Mouse (Mus musculus) midbrain, embryonic 11.5 days (tissue): Measurements from ENCODE around the gene Mab21l2. TPM values are rescaled to one million over a fixed set of nuclear protein-coding genes. Genes with fewer than 3 reads are reported as not detected.

Experiments
- ATAC-seq: fragments of 200-750 bp; cut with Nextera tagmentation; 2 replicates; pipeline ENCODE4 v1.8.0; 2017; ENCODE audit warnings: moderate TSS enrichment, moderate library complexity; ENCODE audit not compliant: low FRiP score
- DNase-seq: peaks from one replicate; pipeline ENCODE4 v3.0.0; 2015; ENCODE audit warnings: low spot score; ENCODE audit errors: missing footprints
- H3K27ac ChIP-seq: fragments of 300-500 bp; sonication (generic); 2 replicates; pipeline ENCODE4 v1.5.1; 2014; ENCODE audit warnings: low read depth, low read length
- H3K27me3 ChIP-seq: fragments of 300-500 bp; sonication (generic); 2 replicates; pipeline ENCODE4 v1.6.1; 2014; ENCODE audit warnings: mild to moderate bottlenecking, low read length, moderate library complexity, mixed read lengths; ENCODE audit not compliant: control insufficient read depth, insufficient read depth
- H3K36me3 ChIP-seq: fragments of 300-500 bp; sonication (generic); 2 replicates; pipeline ENCODE4 v1.6.1; 2014; ENCODE audit warnings: mild to moderate bottlenecking, low read length, moderate library complexity, mixed read lengths; ENCODE audit not compliant: control insufficient read depth, insufficient read depth
- H3K4me1 ChIP-seq: fragments of 300-500 bp; sonication (generic); 2 replicates; pipeline ENCODE4 v1.6.1; 2014; ENCODE audit warnings: low read length; ENCODE audit not compliant: control insufficient read depth, insufficient read depth
- H3K4me2 ChIP-seq: fragments of 300-500 bp; sonication (generic); 2 replicates; pipeline ENCODE4 v1.6.1; 2014; ENCODE audit warnings: mild to moderate bottlenecking, moderate library complexity
- H3K4me3 ChIP-seq: fragments of 300-500 bp; sonication (generic); 2 replicates; pipeline ENCODE4 v1.5.1; 2014; ENCODE audit warnings: low read depth, low read length
- H3K9ac ChIP-seq: fragments of 300-500 bp; sonication (generic); 2 replicates; pipeline ENCODE4 v1.6.1; 2014; ENCODE audit warnings: low read length
- H3K9me3 ChIP-seq: fragments of 300-500 bp; sonication (generic); 2 replicates; pipeline ENCODE4 v1.6.1; 2016; ENCODE audit warnings: low read length; ENCODE audit not compliant: control insufficient read depth
- WGBS: fragments of 180-500 bp; shearing (Covaris S2); extraction: QIAGEN DNeasy Blood & Tissue Kit; methylation state at CpG from one replicate; pipeline ENCODE4 v1.1.7; 2014; 5-methylcytosine and 5-hydroxymethylcytosine counted together
- polyA plus RNA-seq: library from polyadenylated mRNA; unstranded; fragments of >200 nt; fragmentation: Nextera tagmentation; extraction: Ambion mirVana; gene quantifications from 2 replicates; pipeline ENCODE4 v1.2.1, GENCODE M21; 2014

The Mab21l2 gene
- 107 and 123 TPM in 2 replicates for polyA plus RNA-seq

- under 1% methylated on average over 25 of the region's 25 CpGs for WGBS
- peaks cover 3% of the 10 kb centered on the region; the same call in 1 of the 2 replicates for H3K4me1 ChIP-seq
- ATAC-seq (peak; percentile 92), DNase-seq (peak; percentile 97)
- peak within 1 kb of the TSS; percentile 75 for H3K4me3 ChIP-seq
- no peaks in the 10 kb centered on the region for H3K9me3 ChIP-seq
- H3K27me3 ChIP-seq: peaks cover 10% of the 10 kb centered on the region
- peak within 1 kb of the TSS; percentile 67 for H3K4me2 ChIP-seq
- no peaks in the 10 kb centered on the region for H3K36me3 ChIP-seq
- peak within 1 kb of the TSS; percentile 95 for H3K9ac ChIP-seq
- peak within 1 kb of the TSS; percentile 96 for H3K27ac ChIP-seq
Observed at GRCm38 (mm10) chr3:86548091-86549015, at the start of gene Mab21l2. TSS of gene Mab21l2 (minus strand) at chr3:86548629.

DNA sequence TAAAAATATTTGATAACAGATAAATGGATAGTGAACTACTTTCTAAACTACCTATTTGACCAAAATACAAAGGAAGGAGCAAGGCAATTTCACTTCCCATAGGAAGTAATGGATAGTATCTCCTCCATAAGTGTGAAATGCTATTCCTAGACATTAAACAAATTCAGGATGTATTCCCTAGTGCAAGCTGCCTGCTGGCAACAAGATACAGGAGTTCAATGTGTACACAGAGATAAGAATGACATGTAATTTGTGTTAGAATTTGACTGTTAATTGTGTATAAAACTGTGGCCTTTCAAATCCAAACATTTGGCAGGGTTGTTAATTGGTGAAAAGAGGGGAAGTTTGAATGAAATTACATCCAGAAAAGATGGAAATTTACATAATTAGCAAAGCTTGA lies 26.9 kb upstream of the Mab21l2 start:
- Histone ChIP-seq H3K9ac (no peak overlapping the region), H3K36me3 (no peaks in the 10 kb centered on the region), H3K4me3 (no peak overlapping the region), H3K27me3 (peaks cover 11% of the 10 kb centered on the region), H3K4me2 (no peak overlapping the region), H3K4me1 (peaks cover 3% of the 10 kb centered on the region; the same call in 1 of the 2 replicates), H3K27ac (no peak overlapping the region), H3K9me3 (no peaks in the 10 kb centered on the region)
- ATAC-seq: no peak
- DNase-seq: no peak

- H3K4me2 ChIP-seq: no peak overlapping the region
- 12% methylated on average over 3 of the region's 3 CpGs for WGBS
- peak overlapping the region; percentile 41; the same call in 1 of the 2 replicates for H3K27ac ChIP-seq
- DNase-seq (peak; percentile 96), ATAC-seq (peak; percentile 83)
- H3K9ac ChIP-seq: no peak overlapping the region
- H3K36me3 ChIP-seq: no peaks in the 10 kb centered on the region
- H3K4me3 ChIP-seq: no peak overlapping the region
- peaks cover 3% of the 10 kb centered on the region; the same call in 1 of the 2 replicates for H3K4me1 ChIP-seq
- no peaks in the 10 kb centered on the region for H3K9me3 ChIP-seq
- H3K27me3 ChIP-seq: peaks cover 12% of the 10 kb centered on the region; the same call in 1 of the 2 replicates
Observed at GRCm38 (mm10) chr3:86572519-86573244, 24.3 kb upstream of the Mab21l2 start.

- DNase-seq: peak; percentile 92
- Histone ChIP-seq H3K36me3 (no peaks in the 10 kb centered on the region), H3K4me3 (no peak overlapping the region), H3K4me1 (peaks cover 3% of the 10 kb centered on the region; the same call in 1 of the 2 replicates), H3K4me2 (no peak overlapping the region), H3K27me3 (peaks cover 9% of the 10 kb centered on the region; the same call in 1 of the 2 replicates), H3K9ac (no peak overlapping the region), H3K9me3 (no peaks in the 10 kb centered on the region), H3K27ac (no peak overlapping the region)
- ATAC-seq: peak; percentile 78
- 5% methylated on average over 4 of the region's 4 CpGs for WGBS
Observed at GRCm38 (mm10) chr3:86571518-86571917, 23.1 kb upstream of the Mab21l2 start.

DNA sequence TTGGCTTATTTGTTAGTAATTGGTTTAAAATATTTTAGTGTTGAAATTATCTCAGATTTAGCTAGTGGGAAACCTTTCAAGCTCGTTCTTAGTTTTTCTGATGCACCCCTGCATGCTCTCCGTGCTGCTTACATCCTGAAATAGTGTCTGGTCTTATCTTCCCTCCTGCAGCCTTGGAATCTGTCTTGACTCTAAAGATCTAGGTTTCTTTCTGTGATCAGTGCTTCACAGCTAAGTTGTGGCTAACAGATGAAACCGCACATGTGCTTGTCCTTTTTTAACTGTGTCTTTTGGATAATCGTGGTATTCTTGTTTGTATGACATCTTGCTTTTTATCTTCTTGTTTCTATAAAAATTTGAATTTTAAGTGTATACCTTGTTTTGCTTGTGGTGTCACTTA lies 18.9 kb upstream of the Mab21l2 start:
- no peak for DNase-seq
- no peaks in the 10 kb centered on the region for H3K9me3 ChIP-seq
- no peak overlapping the region for H3K27ac ChIP-seq
- no peak overlapping the region for H3K4me2 ChIP-seq
- no peak overlapping the region for H3K4me3 ChIP-seq
- no peak for ATAC-seq
- no peak overlapping the region for H3K9ac ChIP-seq
- no peaks in the 10 kb centered on the region for H3K36me3 ChIP-seq
- H3K4me1 ChIP-seq: no peaks in the 10 kb centered on the region; the same call in 1 of the 2 replicates
- peaks cover 7% of the 10 kb centered on the region; the same call in 1 of the 2 replicates for H3K27me3 ChIP-seq
- 69% methylated on average over 4 of the region's 4 CpGs for WGBS

DNA sequence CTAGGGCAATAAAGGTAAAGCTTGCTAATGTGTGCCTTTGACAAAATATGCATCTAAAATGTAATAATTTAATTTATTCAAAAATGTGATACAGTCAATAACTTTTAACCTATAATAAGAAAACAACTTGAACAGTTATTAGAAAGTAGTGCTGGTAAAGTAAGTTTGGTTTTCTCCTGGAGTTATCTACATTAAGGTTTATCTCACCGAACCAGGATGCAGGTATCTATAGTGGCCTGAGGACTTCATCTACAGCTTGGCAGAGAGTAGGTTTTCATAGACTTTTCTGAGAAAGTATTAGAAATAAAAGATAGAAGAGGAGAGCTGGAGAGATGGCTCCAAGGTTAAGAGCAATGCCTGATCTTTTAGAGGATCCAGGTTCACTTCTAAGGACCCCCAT lies 13.0 kb upstream of the Mab21l2 start:
- no peak for ATAC-seq
- Histone ChIP-seq H3K4me1 (peaks cover 11% of the 10 kb centered on the region; the same call in 1 of the 2 replicates), H3K36me3 (no peaks in the 10 kb centered on the region), H3K27me3 (peaks cover 5% of the 10 kb centered on the region; the same call in 1 of the 2 replicates), H3K4me2 (no peak overlapping the region), H3K27ac (no peak overlapping the region), H3K9ac (no peak overlapping the region), H3K4me3 (no peak overlapping the region), H3K9me3 (no peaks in the 10 kb centered on the region)
- WGBS: 97% methylated on average over 1 of the region's 1 CpGs
- DNase-seq: no peak

DNA sequence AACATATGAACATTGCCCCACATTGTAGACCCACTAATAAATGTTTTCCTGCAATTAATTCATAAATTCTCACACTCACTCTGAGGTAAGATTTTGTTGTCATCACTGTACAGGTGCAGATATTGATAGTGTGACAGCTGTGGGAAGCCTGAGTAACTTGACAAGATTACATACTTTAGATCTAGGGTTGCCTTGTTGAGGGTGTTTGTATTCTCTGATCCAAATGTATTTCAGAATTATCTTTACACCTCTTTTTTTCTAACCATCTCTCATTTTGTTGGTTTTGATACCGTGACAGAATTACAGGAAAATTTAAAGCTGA lies 12.6 kb upstream of the Mab21l2 start:
- WGBS: 96% methylated on average over 1 of the region's 1 CpGs
- Histone ChIP-seq H3K9me3 (no peaks in the 10 kb centered on the region), H3K9ac (no peak overlapping the region), H3K27ac (no peak overlapping the region), H3K36me3 (no peaks in the 10 kb centered on the region), H3K4me3 (no peak overlapping the region), H3K27me3 (peaks cover 1% of the 10 kb centered on the region; the same call in 1 of the 2 replicates), H3K4me2 (no peak overlapping the region), H3K4me1 (peaks cover 11% of the 10 kb centered on the region; the same call in 1 of the 2 replicates)
- DNase-seq (no peak), ATAC-seq (no peak)

GRCm38 (mm10) chr3:86560281-86561022 lies 12.0 kb upstream of the Mab21l2 start:
- peaks cover 11% of the 10 kb centered on the region; the same call in 1 of the 2 replicates for H3K4me1 ChIP-seq
- DNase-seq (no peak), ATAC-seq (no peak)
- H3K4me2 ChIP-seq: no peak overlapping the region
- no peaks in the 10 kb centered on the region; the same call in 1 of the 2 replicates for H3K27me3 ChIP-seq
- H3K36me3 ChIP-seq: no peaks in the 10 kb centered on the region
- H3K27ac ChIP-seq: no peak overlapping the region
- no peak overlapping the region for H3K9ac ChIP-seq
- H3K4me3 ChIP-seq: no peak overlapping the region
- no peaks in the 10 kb centered on the region for H3K9me3 ChIP-seq
- WGBS: 84% methylated on average over 4 of the region's 4 CpGs
